Mouse (Mus musculus): ENCODE measurements around the gene Pygm.

Pygm gene

DNA sequence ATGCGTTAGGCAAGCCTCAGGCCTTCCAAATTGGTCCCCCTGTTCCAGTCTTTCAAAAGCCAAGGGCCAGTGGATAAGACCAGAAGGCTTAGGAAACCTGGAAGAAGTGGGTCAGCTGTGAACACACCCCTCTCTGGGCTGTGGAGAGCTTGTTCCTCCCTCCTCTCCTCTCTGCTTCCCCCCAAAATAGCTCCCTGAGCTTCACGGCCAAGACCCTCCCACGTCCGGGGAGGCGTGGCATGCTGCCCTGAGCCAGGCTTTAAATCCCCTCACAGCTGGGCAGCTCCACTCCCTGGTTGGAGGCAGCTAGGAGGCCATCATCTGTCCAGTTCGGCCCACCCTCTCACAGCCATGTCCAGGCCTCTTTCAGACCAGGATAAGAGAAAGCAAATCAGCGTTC, at the start of gene Pygm:
Gene Pygm (plus strand): TSS at position 272 of the 400 bp plus-strand sequence.
- in situ Hi-C loops (cut with MboI; ENCODE audit: low sequenced_read_pairs) = no loop called here

GRCm38 (mm10) chr19:6334673-6335457, 49.3 kb upstream of the Pygm start, which contains the start of gene Men1:
Gene Men1, plus strand, starts transcription at chr19:6334979.
- in situ Hi-C loops (cut with MboI; ENCODE audit: low sequenced_read_pairs) = no loop called here

DNA sequence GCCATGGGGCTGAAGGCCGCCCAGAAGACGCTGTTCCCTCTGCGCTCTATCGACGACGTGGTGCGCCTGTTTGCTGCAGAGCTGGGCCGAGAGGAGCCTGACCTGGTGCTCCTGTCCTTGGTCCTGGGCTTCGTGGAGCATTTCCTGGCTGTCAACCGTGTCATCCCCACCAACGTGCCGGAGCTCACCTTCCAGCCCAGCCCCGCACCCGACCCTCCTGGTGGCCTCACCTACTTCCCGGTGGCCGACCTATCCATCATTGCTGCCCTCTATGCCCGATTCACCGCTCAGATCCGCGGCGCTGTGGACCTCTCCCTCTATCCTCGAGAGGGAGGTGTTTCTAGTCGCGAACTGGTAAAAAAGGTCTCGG, 48.8 kb upstream of the Pygm start:
- in situ Hi-C loops (cut with MboI; ENCODE audit: low sequenced_read_pairs) = no loop called here

- in situ Hi-C loops (cut with MboI; ENCODE audit: low sequenced_read_pairs) = no loop called here
Measured at GRCm38 (mm10) chr19:6336920-6337319, 47.3 kb upstream of the Pygm start.

- in situ Hi-C loops (cut with MboI; ENCODE audit: low sequenced_read_pairs) = no loop called here
Measured at GRCm38 (mm10) chr19:6338171-6338570, 46.0 kb upstream of the Pygm start.

GRCm38 (mm10) chr19:6338716-6339115, 45.5 kb upstream of the Pygm start:
- in situ Hi-C loops (cut with MboI; ENCODE audit: low sequenced_read_pairs) = no loop called here

DNA sequence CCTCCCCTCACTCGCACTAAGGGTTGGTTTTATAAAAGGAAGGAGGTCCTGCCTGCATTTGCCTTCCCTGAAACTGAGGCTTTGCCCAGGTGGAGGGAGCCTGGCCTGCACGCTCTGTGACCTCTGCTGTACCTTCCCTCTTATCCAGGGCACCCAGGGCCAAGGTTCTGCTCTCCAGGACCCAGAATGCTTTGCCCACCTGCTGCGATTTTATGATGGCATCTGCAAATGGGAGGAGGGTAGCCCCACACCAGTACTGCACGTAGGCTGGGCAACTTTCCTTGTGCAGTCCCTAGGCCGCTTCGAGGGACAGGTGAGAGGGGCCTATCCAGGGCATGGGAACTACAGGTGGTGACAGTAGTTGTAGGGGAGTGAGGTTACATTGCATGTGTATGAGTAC, 45.0 kb upstream of the Pygm start:
- in situ Hi-C loops (cut with MboI; ENCODE audit: low sequenced_read_pairs) = no loop called here

DNA sequence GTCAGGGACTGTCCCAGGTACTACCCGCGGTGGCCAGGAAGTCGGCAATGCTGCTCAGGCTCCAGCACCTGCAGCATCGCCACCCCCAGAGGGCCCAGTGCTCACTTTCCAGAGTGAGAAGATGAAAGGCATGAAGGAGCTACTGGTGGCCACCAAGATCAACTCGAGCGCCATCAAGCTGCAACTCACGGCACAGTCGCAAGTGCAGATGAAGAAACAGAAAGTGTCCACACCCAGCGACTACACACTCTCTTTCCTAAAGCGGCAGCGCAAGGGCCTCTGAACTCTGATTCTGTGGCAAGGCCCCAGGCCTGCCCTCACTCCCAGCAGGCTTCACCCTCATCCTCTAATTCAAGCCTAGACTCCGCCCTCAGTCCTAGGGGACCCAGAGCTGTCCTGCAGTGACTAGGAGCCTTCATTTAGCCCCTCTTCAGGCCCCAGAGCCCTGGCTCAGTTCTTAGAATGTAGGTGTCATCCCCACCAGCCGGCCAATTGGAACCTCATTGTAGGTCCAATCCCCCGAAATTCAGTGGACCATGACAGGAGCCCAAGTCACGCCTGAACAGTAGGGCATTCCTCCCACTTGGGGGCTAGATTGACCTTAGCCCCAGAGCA, 44.2 kb upstream of the Pygm start:
- in situ Hi-C loops (cut with MboI; ENCODE audit: low sequenced_read_pairs) = no loop called here

- in situ Hi-C loops (cut with MboI; ENCODE audit: low sequenced_read_pairs) = no loop called here
Measured at GRCm38 (mm10) chr19:6340524-6341452, 43.4 kb upstream of the Pygm start, which contains the start of gene Map4k2. Gene Map4k2, plus strand, starts transcription at chr19:6341135.

DNA sequence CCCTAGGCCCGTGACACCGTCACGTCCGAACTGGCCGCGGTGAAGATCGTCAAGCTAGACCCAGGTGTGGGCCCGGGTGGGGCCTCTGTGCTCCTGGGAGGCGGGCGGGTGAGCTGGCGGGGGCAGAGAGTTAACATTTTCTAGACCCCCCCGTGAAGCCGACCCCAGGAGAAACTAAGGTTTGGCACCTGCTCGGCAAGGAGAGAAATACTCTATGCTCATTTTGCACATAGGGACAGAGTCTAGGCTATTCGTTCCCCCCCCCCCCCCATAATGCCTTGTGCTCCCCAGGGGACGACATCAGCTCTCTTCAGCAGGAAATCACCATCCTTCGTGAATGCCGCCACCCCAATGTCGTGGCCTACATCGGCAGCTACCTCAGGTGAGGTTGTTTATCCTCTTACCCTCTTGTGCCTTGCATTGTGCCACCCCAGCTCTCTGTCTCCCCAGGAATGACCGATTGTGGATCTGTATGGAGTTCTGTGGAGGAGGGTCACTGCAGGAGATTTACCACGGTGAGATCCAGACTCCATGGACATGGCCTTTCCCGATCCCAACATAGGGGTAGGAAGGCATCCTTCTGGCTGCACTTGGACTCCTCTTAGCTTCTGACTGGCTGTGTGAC, 42.6 kb upstream of the Pygm start:
- in situ Hi-C loops (cut with MboI; ENCODE audit: low sequenced_read_pairs) = no loop called here

DNA sequence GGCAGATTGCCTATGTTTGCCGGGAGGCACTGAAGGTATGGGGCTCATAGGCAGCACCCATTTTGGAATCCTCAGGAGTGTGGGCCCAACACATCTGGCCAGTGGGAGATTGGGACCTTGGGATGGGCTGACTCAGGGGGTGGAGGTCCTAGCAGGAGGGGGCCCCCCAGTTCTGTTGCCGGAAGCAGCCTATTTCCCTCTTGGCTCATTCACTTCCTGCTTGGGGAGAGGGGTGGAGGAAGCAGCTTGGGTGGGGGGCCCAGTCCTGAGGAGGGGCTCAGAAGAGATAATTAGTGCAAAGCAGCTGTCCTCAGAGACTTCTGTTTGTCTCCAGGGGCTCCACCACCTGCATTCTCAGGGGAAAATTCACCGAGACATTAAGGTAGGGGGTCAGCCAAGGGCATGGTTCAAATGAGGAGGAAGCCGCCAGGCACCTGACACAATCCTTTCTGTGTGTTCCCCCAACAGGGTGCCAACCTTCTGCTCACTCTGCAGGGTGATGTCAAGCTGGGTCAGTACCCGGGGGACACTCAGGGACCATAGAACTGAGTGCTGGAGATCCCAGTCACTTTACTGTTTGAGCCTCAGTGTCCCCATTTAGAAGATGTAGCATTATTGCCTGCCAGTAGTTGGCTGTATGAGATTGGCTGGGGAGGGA, 41.8 kb upstream of the Pygm start:
- in situ Hi-C loops (cut with MboI; ENCODE audit: low sequenced_read_pairs) = no loop called here

- in situ Hi-C loops (cut with MboI; ENCODE audit: low sequenced_read_pairs) = no loop called here
Measured at GRCm38 (mm10) chr19:6343066-6343925, 40.9 kb upstream of the Pygm start.

GRCm38 (mm10) chr19:6343996-6344395, 40.2 kb upstream of the Pygm start:
- in situ Hi-C loops (cut with MboI; ENCODE audit: low sequenced_read_pairs) = no loop called here

DNA sequence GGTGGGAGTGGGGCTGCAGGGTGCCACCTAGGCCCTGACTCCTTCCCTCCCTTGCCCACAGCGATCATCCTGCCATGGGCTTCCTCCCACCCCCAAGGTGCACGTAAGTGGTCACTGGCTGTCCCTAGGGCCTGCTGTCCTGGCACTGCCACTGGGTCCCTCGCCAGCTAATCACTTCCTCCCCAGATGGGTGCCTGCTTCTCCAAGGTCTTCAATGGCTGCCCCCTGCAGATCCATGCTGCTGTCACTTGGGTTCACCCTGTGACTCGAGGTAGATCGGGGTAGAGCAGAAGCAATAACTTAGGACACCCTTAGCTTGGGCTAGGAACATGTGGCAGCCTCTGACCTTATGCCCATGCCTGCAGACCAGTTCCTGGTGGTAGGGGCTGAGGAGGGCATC, 38.2 kb upstream of the Pygm start:
- in situ Hi-C loops (cut with MboI; ENCODE audit: low sequenced_read_pairs) = no loop called here

DNA sequence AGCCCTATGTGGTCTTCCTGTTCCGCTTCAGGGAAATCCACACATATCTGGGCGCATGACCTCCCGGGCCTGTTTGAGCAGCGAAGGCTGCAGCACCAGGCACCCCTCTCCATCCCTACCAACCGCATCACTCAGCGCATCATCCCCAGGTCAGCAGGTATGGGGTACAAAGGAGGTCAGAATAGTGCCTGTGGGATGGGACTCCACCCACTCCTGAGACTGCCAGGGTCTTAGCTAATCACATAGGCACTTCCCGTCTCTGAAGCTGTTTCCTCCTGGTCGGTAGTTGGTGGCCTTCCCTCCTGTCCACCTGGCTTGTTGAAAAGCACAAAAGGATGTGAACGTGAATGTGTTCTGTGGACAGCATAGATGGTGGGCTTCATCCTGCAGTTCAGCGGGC, 37.5 kb upstream of the Pygm start:
- in situ Hi-C loops (cut with MboI; ENCODE audit: low sequenced_read_pairs) = no loop called here

DNA sequence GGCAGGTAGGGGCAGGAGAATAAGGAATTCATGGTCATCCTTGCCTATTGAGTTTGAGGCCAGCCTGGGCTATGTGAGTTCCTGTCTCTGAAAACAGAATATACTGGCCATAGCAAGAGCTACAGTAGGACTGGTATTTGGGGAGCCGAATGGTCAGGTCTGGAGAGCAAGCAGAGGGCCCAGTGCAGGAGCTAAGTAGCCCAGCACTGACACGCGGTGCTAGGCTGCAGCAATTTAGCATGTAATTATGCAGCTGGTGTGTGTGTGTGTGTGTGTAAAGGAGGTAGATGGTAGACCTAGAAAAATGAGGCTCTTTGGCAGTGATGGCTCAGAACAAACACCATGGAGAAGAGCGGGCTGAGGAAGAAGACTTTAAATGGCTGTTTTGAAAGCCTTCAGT, 36.6 kb upstream of the Pygm start:
- in situ Hi-C loops (cut with MboI; ENCODE audit: low sequenced_read_pairs) = no loop called here

- in situ Hi-C loops (cut with MboI; ENCODE audit: low sequenced_read_pairs) = no loop called here
Measured at GRCm38 (mm10) chr19:6348717-6349116, 35.5 kb upstream of the Pygm start.

- in situ Hi-C loops (cut with MboI; ENCODE audit: low sequenced_read_pairs) = no loop called here
Measured at GRCm38 (mm10) chr19:6349215-6349983, 34.8 kb upstream of the Pygm start.

Measured in CH12F3 (cell line).